Mouse (Mus musculus) neural tube, embryonic 14.5 days (tissue): Measurements from ENCODE around the gene Timm23. TPM values are rescaled to one million over a fixed set of nuclear protein-coding genes. Genes with fewer than 3 reads are reported as not detected.

ENCODE experiments used
- ATAC-seq: fragments of 200-750 bp; cut with Nextera tagmentation; 2 replicates; pipeline ENCODE4 v1.8.0; 2017; ENCODE audit warnings: low read depth, mild to moderate bottlenecking, moderate TSS enrichment, moderate library complexity
- H3K27ac ChIP-seq: fragments of 300-500 bp; sonication (generic); 2 replicates; pipeline ENCODE4 v1.5.1; 2014; ENCODE audit warnings: low read depth, mild to moderate bottlenecking, control low read depth, low read length, moderate library complexity, mixed read lengths
- H3K27me3 ChIP-seq: fragments of 300-500 bp; sonication (generic); 2 replicates; pipeline ENCODE4 v1.6.1; 2014; ENCODE audit warnings: low read length; ENCODE audit not compliant: control insufficient read depth, insufficient read depth
- H3K36me3 ChIP-seq: fragments of 300-500 bp; sonication (generic); 2 replicates; pipeline ENCODE4 v1.6.1; 2014; ENCODE audit warnings: low read length, mixed read lengths; ENCODE audit not compliant: control insufficient read depth, insufficient read depth
- H3K4me1 ChIP-seq: fragments of 300-500 bp; sonication (generic); 2 replicates; pipeline ENCODE4 v1.6.1; 2014; ENCODE audit warnings: low read length; ENCODE audit not compliant: control insufficient read depth, insufficient read depth
- H3K4me2 ChIP-seq: fragments of 300-500 bp; sonication (generic); 2 replicates; pipeline ENCODE4 v1.6.1; 2014; ENCODE audit warnings: mild to moderate bottlenecking, low read depth, low read length, control low read depth
- H3K4me3 ChIP-seq: fragments of 300-500 bp; sonication (generic); 2 replicates; pipeline ENCODE4 v1.5.1; 2014; ENCODE audit warnings: low read depth, low read length, control low read depth, mixed read lengths
- H3K9ac ChIP-seq: fragments of 300-500 bp; sonication (generic); replicated peaks from 2 replicates; pipeline ENCODE4 v1.6.1; 2014; ENCODE audit warnings: low read depth, mild to moderate bottlenecking, control low read depth, low read length, mixed read lengths
- H3K9me3 ChIP-seq: fragments of 300-500 bp; sonication (generic); 2 replicates; pipeline ENCODE4 v1.6.1; 2016; ENCODE audit warnings: low read length; ENCODE audit not compliant: control insufficient read depth
- whole genome bisulfite sequencing: fragments of 180-500 bp; shearing (Covaris S2); extraction: QIAGEN DNeasy Blood & Tissue Kit; methylation state at CpG from one replicate; pipeline ENCODE4 v1.1.7; 2014; 5-methylcytosine and 5-hydroxymethylcytosine counted together
- polyA plus RNA-seq: library from polyadenylated mRNA; unstranded; fragments of >200 nt; fragmentation: Nextera tagmentation; extraction: Ambion mirVana; gene quantifications from 2 replicates; pipeline ENCODE4 v1.2.1, GENCODE M21; 2014

Gene Timm23
- polyA plus RNA-seq, 1 experiment from 2014 or later: 250 TPM

DNA sequence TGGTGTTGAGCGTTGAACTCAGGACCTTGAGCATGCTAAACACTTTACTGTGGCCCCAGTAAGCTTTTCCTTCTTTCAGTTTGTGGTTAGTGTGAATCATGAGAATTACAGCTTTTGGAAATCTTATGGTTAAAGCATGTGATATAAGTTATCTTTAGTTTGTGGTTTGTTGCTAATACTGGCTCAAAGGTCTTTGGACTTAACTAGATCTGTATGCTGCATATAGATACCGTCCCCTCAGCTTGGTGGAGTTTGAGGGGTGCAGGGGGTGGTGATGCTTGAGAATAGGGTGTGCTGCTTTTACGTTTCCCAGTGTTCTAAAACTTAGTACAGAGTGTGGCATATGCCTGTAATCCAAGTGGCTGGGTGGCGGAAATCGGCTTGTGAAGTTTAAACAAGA lies 34.4 kb downstream of the Timm23 start:
- no peak overlapping the region for H3K4me2 ChIP-seq
- no peaks in the 10 kb centered on the region for H3K9me3 ChIP-seq
- H3K27me3 ChIP-seq: no peaks in the 10 kb centered on the region
- no peak overlapping the region for H3K27ac ChIP-seq
- H3K36me3 ChIP-seq: no peaks in the 10 kb centered on the region; the same call in 1 of the 2 replicates
- peaks cover 8% of the 10 kb centered on the region; the same call in 1 of the 2 replicates for H3K4me1 ChIP-seq
- no peak for ATAC-seq
- WGBS: 91% methylated on average over 5 of the region's 5 CpGs
- H3K9ac ChIP-seq: no peak overlapping the region
- H3K4me3 ChIP-seq: no peak overlapping the region

DNA sequence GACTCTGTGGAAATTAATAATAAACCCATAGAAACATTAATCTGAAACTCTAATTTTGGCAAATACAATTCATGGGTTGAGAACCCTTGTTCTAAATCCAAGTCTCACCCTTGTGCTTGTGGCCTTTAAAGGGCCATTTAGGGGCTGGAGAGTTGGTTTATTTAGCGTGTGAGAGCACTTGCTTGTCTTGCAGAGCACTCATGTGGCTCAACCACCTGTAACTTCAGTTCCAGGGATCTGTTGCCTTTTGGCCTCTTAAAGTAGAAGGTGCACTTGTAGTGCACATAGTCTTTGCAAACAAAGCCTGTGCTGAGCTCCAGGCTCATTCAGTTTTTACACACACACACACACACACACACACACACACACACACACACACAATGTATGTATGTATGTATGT lies 34.9 kb downstream of the Timm23 start:
- 100% methylated on average over 1 of the region's 1 CpGs for whole genome bisulfite sequencing
- Histone ChIP-seq H3K9me3 (no peaks in the 10 kb centered on the region), H3K27ac (no peak overlapping the region), H3K4me1 (peaks cover 8% of the 10 kb centered on the region; the same call in 1 of the 2 replicates), H3K4me2 (no peak overlapping the region), H3K4me3 (no peak overlapping the region), H3K27me3 (no peaks in the 10 kb centered on the region), H3K36me3 (no peaks in the 10 kb centered on the region), H3K9ac (no peak overlapping the region)
- no peak for ATAC-seq

DNA sequence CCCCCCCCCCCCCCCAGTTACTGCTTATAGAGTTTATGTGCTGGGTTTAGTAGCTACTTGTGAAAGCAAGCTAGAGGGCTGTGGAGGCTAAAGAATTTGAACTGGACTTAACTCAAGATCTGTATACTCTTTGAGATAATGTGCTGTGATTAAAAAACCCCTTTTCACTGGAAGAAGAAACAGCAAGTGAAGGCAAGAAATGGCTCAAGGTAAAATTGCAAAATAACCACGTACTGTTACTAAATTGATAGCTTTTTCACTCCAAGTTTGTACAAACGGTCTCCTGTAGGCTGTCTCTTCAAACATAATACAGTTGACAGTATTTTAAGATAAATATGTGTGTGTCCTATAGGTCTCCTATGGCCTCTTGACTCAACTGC lies 35.6 kb downstream of the Timm23 start:
- Histone ChIP-seq H3K4me2 (peak overlapping the region; percentile 88), H3K9me3 (no peaks in the 10 kb centered on the region), H3K9ac (no peak overlapping the region; the same call in 1 of the 2 replicates), H3K4me3 (no peak overlapping the region), H3K27ac (no peak overlapping the region), H3K27me3 (no peaks in the 10 kb centered on the region), H3K36me3 (no peaks in the 10 kb centered on the region), H3K4me1 (peaks cover 9% of the 10 kb centered on the region)
- WGBS: 78% methylated on average over 2 of the region's 2 CpGs
- no peak for ATAC-seq

DNA sequence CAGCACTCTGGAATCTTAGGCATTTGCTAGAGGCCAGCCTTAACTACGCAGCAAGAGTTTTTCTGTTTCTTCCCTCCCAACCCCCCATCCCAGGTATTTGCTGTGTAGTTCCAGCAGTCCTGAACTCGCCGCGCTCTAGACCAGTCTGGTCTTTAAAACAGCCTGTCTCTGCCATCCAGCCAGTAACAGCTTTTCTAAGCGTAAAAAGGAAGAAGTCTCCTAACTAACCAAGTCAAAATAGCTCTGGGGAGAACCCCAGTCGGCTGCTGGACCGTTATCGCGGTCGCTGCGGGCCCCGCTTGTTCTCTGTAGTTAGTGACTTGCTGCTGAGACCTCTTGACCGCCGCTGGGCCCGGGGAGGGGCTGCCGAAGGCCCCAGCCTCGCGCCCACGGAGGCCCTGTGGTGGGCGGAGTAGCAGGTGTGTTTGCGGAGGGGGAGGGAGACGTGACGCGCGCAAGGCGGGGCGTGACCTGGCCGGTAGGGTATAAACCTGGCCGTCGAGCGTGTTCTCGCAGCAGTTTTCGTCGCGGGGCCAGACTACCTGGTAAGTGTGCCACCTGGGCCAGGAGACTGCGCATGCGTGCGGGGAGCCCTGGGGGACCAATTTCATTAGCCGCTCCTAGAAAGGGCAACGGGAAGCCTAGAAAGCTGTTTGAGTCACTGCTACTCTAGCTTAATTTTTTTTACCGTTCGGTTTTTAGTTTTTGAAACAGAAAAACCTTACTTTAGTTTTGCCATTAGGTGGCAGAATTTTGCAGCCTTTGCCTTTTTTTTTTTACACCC lies 36.2 kb downstream of the Timm23 start:
- no peaks in the 10 kb centered on the region for H3K9me3 ChIP-seq
- H3K4me1 ChIP-seq: peaks cover 15% of the 10 kb centered on the region
- H3K27ac ChIP-seq: no peak overlapping the region
- H3K27me3 ChIP-seq: no peaks in the 10 kb centered on the region
- H3K4me2 ChIP-seq: peak overlapping the region; percentile 88
- 1% methylated on average over 39 of the region's 42 CpGs for WGBS
- peak overlapping the region; percentile 47 for H3K9ac ChIP-seq
- peak; percentile 66; the same call in 1 of the 2 replicates for ATAC-seq
- no peaks in the 10 kb centered on the region for H3K36me3 ChIP-seq
- peak overlapping the region; percentile 41 for H3K4me3 ChIP-seq

DNA sequence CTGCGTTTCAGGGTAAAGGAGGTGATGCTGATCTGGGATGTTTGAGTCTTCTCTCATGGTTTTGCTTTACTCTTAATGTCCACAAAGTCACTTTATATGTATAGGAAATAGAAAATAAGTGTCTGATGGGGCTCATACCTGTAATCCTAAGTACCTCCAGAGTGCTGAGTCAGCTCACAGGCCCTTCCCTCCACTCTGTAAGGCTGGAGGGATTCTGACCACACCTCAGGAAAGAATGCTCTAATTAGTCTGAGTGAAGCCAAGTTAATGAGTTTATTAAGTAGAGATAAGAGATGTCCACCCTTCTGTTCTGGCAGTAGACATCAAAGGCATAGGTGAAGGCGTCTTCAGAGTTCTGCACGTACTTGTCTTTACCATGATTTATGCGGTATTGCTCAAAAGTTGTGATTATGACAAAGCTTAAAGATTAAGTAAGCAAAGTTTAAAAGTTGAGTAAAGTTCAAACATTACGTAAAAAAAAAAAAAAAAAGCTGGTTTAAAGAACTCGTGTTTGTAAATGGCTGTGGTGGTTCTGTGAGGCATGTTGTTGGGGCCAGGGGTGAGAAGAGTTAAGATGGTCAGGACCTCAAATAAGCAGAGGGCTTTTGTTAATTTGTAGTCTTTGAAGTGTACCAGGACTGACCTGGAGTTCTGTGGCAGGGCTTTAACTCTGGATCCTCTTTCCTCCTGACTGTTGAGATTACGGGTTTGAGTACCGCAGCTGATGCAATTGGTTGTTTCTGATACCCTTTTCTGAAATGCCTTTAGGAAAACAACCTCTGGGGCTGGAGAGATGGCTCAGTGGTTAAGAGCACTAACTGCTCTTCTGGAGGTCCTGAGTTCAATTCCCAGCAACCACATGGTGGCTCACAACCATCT lies 37.3 kb downstream of the Timm23 start:
- H3K27me3 ChIP-seq: no peaks in the 10 kb centered on the region
- H3K9me3 ChIP-seq: no peaks in the 10 kb centered on the region
- ATAC-seq: no peak
- peaks cover 18% of the 10 kb centered on the region for H3K4me1 ChIP-seq
- 82% methylated on average over 8 of the region's 8 CpGs for WGBS
- H3K4me2 ChIP-seq: no peak overlapping the region
- H3K27ac ChIP-seq: no peak overlapping the region
- H3K36me3 ChIP-seq: no peaks in the 10 kb centered on the region
- H3K4me3 ChIP-seq: no peak overlapping the region
- no peak overlapping the region for H3K9ac ChIP-seq

DNA sequence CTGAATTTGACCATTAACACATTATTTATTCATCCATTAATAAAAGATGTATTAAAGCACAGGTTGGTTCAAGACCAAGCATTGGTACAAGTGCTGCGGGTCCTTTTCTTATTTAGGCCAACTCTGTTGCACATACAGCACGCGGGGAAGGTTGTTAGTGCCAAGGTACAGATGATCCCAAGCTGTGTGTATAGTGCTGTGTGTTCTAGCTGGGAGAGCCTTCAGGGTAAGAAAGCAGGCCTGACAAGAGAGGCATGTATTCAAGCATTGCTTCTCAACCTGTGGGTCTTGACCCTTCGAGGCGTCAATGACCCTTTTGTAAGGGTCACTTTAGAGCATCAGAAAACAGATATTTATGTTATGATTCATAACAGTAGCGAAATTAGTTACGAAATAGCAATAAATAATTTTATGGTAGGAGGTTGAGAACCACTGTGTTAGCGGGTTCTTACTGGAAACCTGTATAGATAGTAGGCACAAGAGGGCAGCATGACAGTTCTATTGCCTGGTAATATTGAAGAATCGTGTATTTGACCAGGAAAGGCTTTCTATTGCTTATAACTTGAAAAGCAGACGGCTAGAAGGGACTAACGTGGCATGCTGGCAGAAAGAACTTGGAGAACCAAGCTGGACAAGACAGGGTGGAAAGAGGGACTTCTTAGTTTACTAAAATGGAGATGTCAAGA lies 38.4 kb downstream of the Timm23 start:
- no peak overlapping the region for H3K9ac ChIP-seq
- WGBS: 93% methylated on average over 11 of the region's 11 CpGs
- no peak for ATAC-seq
- H3K27ac ChIP-seq: no peak overlapping the region
- no peak overlapping the region for H3K4me2 ChIP-seq
- H3K9me3 ChIP-seq: no peaks in the 10 kb centered on the region
- no peaks in the 10 kb centered on the region for H3K27me3 ChIP-seq
- no peaks in the 10 kb centered on the region for H3K36me3 ChIP-seq
- peaks cover 23% of the 10 kb centered on the region for H3K4me1 ChIP-seq
- no peak overlapping the region for H3K4me3 ChIP-seq

DNA sequence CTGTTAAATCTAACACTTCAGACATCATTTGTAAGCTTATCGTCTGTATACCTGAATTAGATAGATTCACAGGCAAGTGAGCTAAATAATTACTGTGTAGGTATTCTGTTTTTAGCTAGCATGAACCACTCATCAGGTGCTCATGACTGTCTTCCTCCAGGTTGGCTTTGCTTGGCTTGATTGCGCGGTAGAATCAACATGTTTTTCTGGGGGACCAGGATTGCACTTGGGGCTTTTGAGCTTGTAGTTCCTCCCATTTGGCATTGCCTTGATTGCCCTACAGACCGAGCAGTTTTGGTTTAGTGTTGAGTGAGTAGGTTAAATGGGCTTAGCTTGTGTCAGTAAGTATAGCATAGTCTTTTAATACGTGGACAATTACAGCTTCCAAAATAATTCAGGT lies 39.5 kb downstream of the Timm23 start:
- Histone ChIP-seq H3K27ac (no peak overlapping the region), H3K27me3 (no peaks in the 10 kb centered on the region), H3K4me3 (no peak overlapping the region), H3K4me1 (peaks cover 23% of the 10 kb centered on the region), H3K36me3 (no peaks in the 10 kb centered on the region), H3K9ac (no peak overlapping the region), H3K9me3 (no peaks in the 10 kb centered on the region), H3K4me2 (no peak overlapping the region)
- 90% methylated on average over 5 of the region's 5 CpGs for WGBS
- no peak for ATAC-seq

DNA sequence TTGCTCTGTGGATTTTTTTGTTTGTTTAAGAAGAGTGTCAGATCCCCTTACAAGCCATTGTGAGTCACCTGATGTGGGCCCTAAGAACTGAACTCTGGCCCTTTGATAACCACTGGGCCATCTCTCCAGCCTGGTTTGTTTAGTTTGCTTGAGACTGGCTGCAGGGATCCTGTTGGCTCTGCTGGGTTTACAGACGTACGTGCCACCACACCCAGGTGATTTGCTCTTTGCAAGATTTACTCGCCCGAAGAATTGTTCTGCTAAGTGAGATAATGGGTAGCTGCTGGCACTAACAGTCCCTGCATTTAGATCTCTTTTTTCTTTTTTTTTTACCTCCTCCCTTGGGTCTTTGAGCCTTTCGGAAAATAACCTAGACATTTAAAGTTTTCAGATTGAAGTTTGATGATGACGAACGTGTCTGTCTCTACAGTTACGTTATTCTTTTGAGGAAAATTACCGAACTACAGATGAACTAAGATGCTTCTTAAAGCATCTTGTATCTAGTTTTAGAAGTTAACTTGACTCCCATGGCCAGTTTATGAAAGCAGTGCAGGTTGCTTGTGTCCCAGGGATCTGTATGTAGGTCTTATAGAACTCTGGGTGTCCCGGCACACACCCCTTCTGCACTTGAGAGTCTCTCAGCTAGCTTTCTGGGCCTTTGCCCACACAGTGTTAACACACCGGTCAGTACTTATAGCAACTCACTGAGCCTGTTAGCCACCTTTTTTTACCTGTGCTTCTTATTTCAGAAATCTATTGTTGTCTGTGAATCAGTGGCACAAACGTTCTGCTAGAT lies 40.4 kb downstream of the Timm23 start:
- no peaks in the 10 kb centered on the region for H3K36me3 ChIP-seq
- no peaks in the 10 kb centered on the region for H3K27me3 ChIP-seq
- peaks cover 23% of the 10 kb centered on the region for H3K4me1 ChIP-seq
- H3K4me2 ChIP-seq: no peak overlapping the region
- no peak for ATAC-seq
- H3K9me3 ChIP-seq: no peaks in the 10 kb centered on the region
- 93% methylated on average over 12 of the region's 12 CpGs for WGBS
- no peak overlapping the region for H3K9ac ChIP-seq
- no peak overlapping the region for H3K27ac ChIP-seq
- H3K4me3 ChIP-seq: no peak overlapping the region
